Mouse (Mus musculus) forebrain, embryonic 12.5 days (tissue): ENCODE results near the gene Hkdc1. TPM values are rescaled to one million over a fixed set of nuclear protein-coding genes. Genes with fewer than 3 reads are reported as not detected.

ENCODE experiments used
- ATAC-seq: fragments of 200-750 bp; cut with Nextera tagmentation; 2 replicates; pipeline ENCODE4 v1.8.0; 2017; ENCODE audit warnings: moderate TSS enrichment; ENCODE audit not compliant: low FRiP score
- H3K27ac ChIP-seq: fragments of 300-500 bp; sonication (generic); 2 replicates; pipeline ENCODE4 v1.5.1; 2016; ENCODE audit warnings: mild to moderate bottlenecking
- H3K27me3 ChIP-seq: fragments of 300-500 bp; sonication (generic); 2 replicates; pipeline ENCODE4 v1.6.1; 2016; ENCODE audit warnings: mild to moderate bottlenecking
- H3K36me3 ChIP-seq: fragments of 300-500 bp; sonication (generic); replicated peaks from 2 replicates; pipeline ENCODE4 v1.6.1; 2016; ENCODE audit warnings: mild to moderate bottlenecking
- H3K4me1 ChIP-seq: fragments of 300-500 bp; sonication (generic); 2 replicates; pipeline ENCODE4 v1.6.1; 2016
- H3K4me2 ChIP-seq: fragments of 300-500 bp; sonication (generic); 2 replicates; pipeline ENCODE4 v1.6.1; 2016; ENCODE audit warnings: mild to moderate bottlenecking, moderate library complexity
- H3K4me3 ChIP-seq: fragments of 300-500 bp; sonication (generic); replicated peaks from 2 replicates; pipeline ENCODE4 v1.5.1; 2016; ENCODE audit warnings: mild to moderate bottlenecking
- H3K9ac ChIP-seq: fragments of 300-500 bp; sonication (generic); 2 replicates; pipeline ENCODE4 v1.6.1; 2016; ENCODE audit warnings: mild to moderate bottlenecking
- H3K9me3 ChIP-seq: fragments of 300-500 bp; sonication (generic); 2 replicates; pipeline ENCODE4 v1.6.1; 2016
- WGBS: fragments of 180-500 bp; shearing (Covaris S2); methylation state at CpG from one replicate; pipeline ENCODE4 v1.1.7; 2016; 5-methylcytosine and 5-hydroxymethylcytosine counted together
- polyA plus RNA-seq: library from polyadenylated mRNA; unstranded; fragments of >200 nt; fragmentation: Nextera tagmentation; extraction: Ambion mirVana; gene quantifications from 2 replicates; pipeline ENCODE4 v1.2.1, GENCODE M21; 2016

Gene Hkdc1
- polyA plus RNA-seq, 1 experiment from 2014 or later: 0.11 TPM

GRCm38 (mm10) chr10:62336601-62337578 lies 85.4 kb downstream of the Hkdc1 start:
- Histone ChIP-seq H3K4me1 (peaks cover 42% of the 10 kb centered on the region), H3K4me3 (no peak overlapping the region), H3K4me2 (no peak overlapping the region), H3K36me3 (no peaks in the 10 kb centered on the region), H3K9ac (no peak overlapping the region), H3K27me3 (0 out of 2 replicates have a peak, but pooled peaks cover 3% of the 10 kb centered on the region), H3K27ac (no peak overlapping the region), H3K9me3 (no peaks in the 10 kb centered on the region)
- no peak for ATAC-seq
- WGBS: 16% methylated on average over 12 of the region's 12 CpGs

DNA sequence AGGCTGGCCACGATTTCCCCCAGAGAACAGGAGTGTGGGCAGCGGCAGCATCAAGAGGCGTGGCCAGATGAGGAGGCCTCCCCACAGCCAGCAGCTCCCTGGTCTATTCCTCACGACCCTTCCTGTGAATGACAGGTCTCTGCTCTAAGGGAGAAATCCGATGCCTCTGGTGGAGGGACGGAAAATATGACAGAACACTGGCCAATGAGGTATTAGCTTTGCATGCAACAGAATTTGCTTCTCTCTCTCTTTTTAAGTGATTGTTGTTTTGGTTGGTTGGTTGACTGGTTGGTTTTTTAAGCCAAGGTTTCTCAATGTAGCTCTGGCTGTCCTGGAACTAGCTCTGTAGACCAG lies 86.9 kb downstream of the Hkdc1 start:
- H3K9me3 ChIP-seq: no peaks in the 10 kb centered on the region
- no peak for ATAC-seq
- no peak overlapping the region for H3K4me3 ChIP-seq
- H3K9ac ChIP-seq: no peak overlapping the region; the same call in 1 of the 2 replicates
- 0 out of 2 replicates have a peak, but pooled peaks cover 3% of the 10 kb centered on the region for H3K27me3 ChIP-seq
- H3K27ac ChIP-seq: no peak overlapping the region
- peaks cover 35% of the 10 kb centered on the region for H3K4me1 ChIP-seq
- 10% methylated on average over 6 of the region's 6 CpGs for WGBS
- no peak overlapping the region for H3K4me2 ChIP-seq
- no peaks in the 10 kb centered on the region for H3K36me3 ChIP-seq

- peaks cover 35% of the 10 kb centered on the region for H3K4me1 ChIP-seq
- no peak overlapping the region for H3K27ac ChIP-seq
- H3K9ac ChIP-seq: no peak overlapping the region; the same call in 1 of the 2 replicates
- 40% methylated on average over 20 of the region's 20 CpGs for WGBS
- 0 out of 2 replicates have a peak, but pooled peaks cover 3% of the 10 kb centered on the region for H3K27me3 ChIP-seq
- no peak for ATAC-seq
- H3K36me3 ChIP-seq: no peaks in the 10 kb centered on the region
- no peaks in the 10 kb centered on the region for H3K9me3 ChIP-seq
- H3K4me2 ChIP-seq: no peak overlapping the region
- H3K4me3 ChIP-seq: no peak overlapping the region
Measured at GRCm38 (mm10) chr10:62334686-62335422, 87.4 kb downstream of the Hkdc1 start.

DNA sequence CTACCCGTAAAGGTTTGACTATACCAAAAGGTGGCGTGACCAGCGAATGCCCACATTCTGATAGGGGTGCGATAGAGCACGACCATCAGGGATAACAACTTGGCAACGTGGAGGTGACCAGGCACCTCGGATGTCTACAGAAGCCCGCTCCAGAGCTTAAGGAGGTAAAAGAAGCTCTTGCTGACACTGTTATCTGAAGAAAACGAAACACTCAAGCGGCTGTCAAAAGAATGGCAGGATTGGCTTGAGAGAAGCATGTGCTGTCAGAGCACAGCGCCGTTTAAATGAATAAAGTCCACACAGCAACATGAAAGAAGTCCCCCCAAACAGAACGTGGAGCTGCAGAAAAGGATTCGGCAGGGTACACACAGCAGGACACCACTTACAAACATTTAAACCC lies 89.0 kb downstream of the Hkdc1 start:
- no peak for ATAC-seq
- no peak overlapping the region for H3K4me2 ChIP-seq
- H3K4me3 ChIP-seq: no peak overlapping the region
- no peaks in the 10 kb centered on the region for H3K36me3 ChIP-seq
- H3K9me3 ChIP-seq: no peaks in the 10 kb centered on the region
- H3K27ac ChIP-seq: no peak overlapping the region
- peaks cover 21% of the 10 kb centered on the region for H3K4me1 ChIP-seq
- WGBS: 68% methylated on average over 14 of the region's 14 CpGs
- 0 out of 2 replicates have a peak, but pooled peaks cover 3% of the 10 kb centered on the region for H3K27me3 ChIP-seq
- H3K9ac ChIP-seq: no peak overlapping the region

Other genes starting within 250 kb of the Hkdc1 start
- 11.7 and 13.7 TPM in 2 replicates for gene Tspan15, start 191.2 kb downstream of the Hkdc1 start, polyA plus RNA-seq
- gene Tacr2, start 170.1 kb downstream of the Hkdc1 start, polyA plus RNA-seq: not detected in 2 replicates
- 38.5 and 43.3 TPM in 2 replicates for gene Hk1, start 42.6 kb downstream of the Hkdc1 start, polyA plus RNA-seq
- gene 4930507D05Rik, start 27.0 kb upstream of the Hkdc1 start, polyA plus RNA-seq: 0.65 and 0.88 TPM in 2 replicates
- gene Supv3l1, start 27.2 kb upstream of the Hkdc1 start, polyA plus RNA-seq: 26.4 and 28.9 TPM in 2 replicates
- 89.7 and 95.6 TPM in 2 replicates for gene Vps26a, start 64.3 kb upstream of the Hkdc1 start, polyA plus RNA-seq
- gene Srgn, start 105.0 kb upstream of the Hkdc1 start, polyA plus RNA-seq: 3.2 and 3.8 TPM in 2 replicates
- 61.1 and 61.4 TPM in 2 replicates for gene Kif1bp, start 156.0 kb upstream of the Hkdc1 start, polyA plus RNA-seq
- 32.6 and 33.3 TPM in 2 replicates for gene Ddx21, start 179.8 kb upstream of the Hkdc1 start, polyA plus RNA-seq
- 130 and 136 TPM in 2 replicates for gene Ddx50, start 228.7 kb upstream of the Hkdc1 start, polyA plus RNA-seq